Mouse (Mus musculus) forebrain, embryonic 11.5 days (tissue): ENCODE data around the gene Flna. TPM values are rescaled to one million over a fixed set of nuclear protein-coding genes. Genes with fewer than 3 reads are reported as not detected.

Experiments used
- ATAC-seq: fragments of 200-750 bp; cut with Nextera tagmentation; replicated peaks from 2 replicates; pipeline ENCODE4 v1.8.0; 2017; ENCODE audit warnings: moderate TSS enrichment; ENCODE audit not compliant: low FRiP score
- DNase-seq: peaks from one replicate; pipeline ENCODE4 v3.0.0-alpha.2; 2017; ENCODE audit warnings: low spot score
- H3K27ac ChIP-seq: fragments of 300-500 bp; sonication (generic); 2 replicates; pipeline ENCODE4 v1.5.1; 2014; ENCODE audit warnings: low read depth, low read length
- H3K27me3 ChIP-seq: fragments of 300-500 bp; sonication (generic); 2 replicates; pipeline ENCODE4 v1.6.1; 2014; ENCODE audit warnings: mild to moderate bottlenecking, low read length, mixed read lengths; ENCODE audit not compliant: control insufficient read depth, insufficient read depth
- H3K36me3 ChIP-seq: fragments of 300-500 bp; sonication (generic); 2 replicates; pipeline ENCODE4 v1.6.1; 2014; ENCODE audit warnings: mild to moderate bottlenecking, low read length, moderate library complexity, mixed read lengths; ENCODE audit not compliant: control insufficient read depth, insufficient read depth
- H3K4me1 ChIP-seq: fragments of 300-500 bp; sonication (generic); replicated peaks from 2 replicates; pipeline ENCODE4 v1.6.1; 2014; ENCODE audit warnings: low read length, mixed read lengths; ENCODE audit not compliant: control insufficient read depth, insufficient read depth
- H3K4me2 ChIP-seq: fragments of 300-500 bp; sonication (generic); 2 replicates; pipeline ENCODE4 v1.6.1; 2014; ENCODE audit warnings: low read depth, mild to moderate bottlenecking, low read length, moderate library complexity, mixed read lengths; ENCODE audit not compliant: severe bottlenecking
- H3K4me3 ChIP-seq: fragments of 300-500 bp; sonication (generic); 2 replicates; pipeline ENCODE4 v1.5.1; 2014; ENCODE audit warnings: low read depth, low read length
- H3K9ac ChIP-seq: fragments of 300-500 bp; sonication (generic); 2 replicates; pipeline ENCODE4 v1.6.1; 2014; ENCODE audit warnings: low read length
- H3K9me3 ChIP-seq: fragments of 300-500 bp; sonication (generic); 2 replicates; pipeline ENCODE4 v1.6.1; 2016; ENCODE audit warnings: low read length, mixed read lengths; ENCODE audit not compliant: control insufficient read depth
- WGBS: fragments of 180-500 bp; shearing (Covaris S2); extraction: QIAGEN DNeasy Blood & Tissue Kit; methylation state at CpG from one replicate; pipeline ENCODE4 v1.1.7; 2014; 5-methylcytosine and 5-hydroxymethylcytosine counted together
- polyA plus RNA-seq: library from polyadenylated mRNA; unstranded; fragments of >200 nt; fragmentation: Nextera tagmentation; extraction: Ambion mirVana; gene quantifications from 2 replicates; pipeline ENCODE4 v1.2.1, GENCODE M21; 2014

Flna gene
- polyA plus RNA-seq, 1 experiment from 2014 or later = 249 TPM

DNA sequence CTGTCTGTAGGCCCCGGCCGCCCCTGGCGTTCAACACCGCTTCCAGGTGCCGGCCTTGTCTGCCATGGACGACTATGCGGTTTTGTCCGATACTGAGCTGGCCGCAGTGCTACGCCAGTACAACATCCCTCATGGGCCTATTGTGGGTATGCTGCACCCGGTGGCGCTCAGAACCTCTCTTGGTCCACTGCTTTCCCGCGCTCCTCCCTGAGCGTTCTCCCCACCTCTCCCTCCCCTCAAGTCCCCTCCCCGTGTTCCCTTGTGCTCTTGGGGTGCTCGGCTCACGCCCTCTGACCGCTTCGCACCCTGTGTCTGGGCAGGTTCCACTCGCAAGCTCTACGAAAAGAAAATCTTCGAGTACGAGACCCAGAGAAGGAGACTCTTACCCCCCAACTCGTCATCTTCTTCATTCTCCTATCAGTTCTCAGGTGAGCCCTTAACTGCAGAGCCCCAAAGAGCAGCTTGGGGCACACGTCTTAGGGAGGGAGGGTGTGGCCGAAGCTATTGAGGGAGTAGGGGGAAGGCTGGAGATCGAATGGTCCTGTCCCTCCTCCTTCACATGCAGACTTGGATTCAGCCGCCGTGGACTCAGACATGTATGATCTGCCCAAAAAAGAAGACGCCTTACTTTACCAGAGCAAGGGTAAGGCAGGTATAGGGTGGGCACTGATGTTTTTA is 5.4 kb upstream of the Flna start:
- WGBS = 20% methylated on average over 31 of the region's 31 CpGs
- peak; percentile 11; the same call in 1 of the 2 replicates for ATAC-seq
- Histone ChIP-seq H3K27me3 (no peaks in the 10 kb centered on the region), H3K4me1 (no peaks in the 10 kb centered on the region), H3K27ac (peak overlapping the region; percentile 75), H3K36me3 (no peaks in the 10 kb centered on the region; the same call in 1 of the 2 replicates), H3K4me2 (peak overlapping the region; percentile 63), H3K4me3 (peak overlapping the region; percentile 55), H3K9me3 (no peaks in the 10 kb centered on the region), H3K9ac (peak overlapping the region; percentile 71)
- DNase-seq = no peak

- Histone ChIP-seq H3K4me2 (peak within 1 kb of the TSS; percentile 63), H3K9me3 (no peaks in the 10 kb centered on the region), H3K4me3 (peak within 1 kb of the TSS; percentile 55), H3K27me3 (no peaks in the 10 kb centered on the region), H3K4me1 (no peaks in the 10 kb centered on the region), H3K27ac (peak within 1 kb of the TSS; percentile 75), H3K9ac (peak within 1 kb of the TSS; percentile 71), H3K36me3 (no peaks in the 10 kb centered on the region; the same call in 1 of the 2 replicates)
- DNase-seq (peak; percentile 92), ATAC-seq (peak; percentile 98)
- 27% methylated on average over 39 of the region's 39 CpGs for WGBS
These were observed 4.7 kb upstream of the Flna start, which contains the start of gene Emd for GRCm38 (mm10) chrX:74254153-74254887. Emd (plus strand) TSS chrX:74254687.

- H3K9ac ChIP-seq = no peak overlapping the region
- no peak overlapping the region for H3K4me3 ChIP-seq
- WGBS = 16% methylated on average over 3 of the region's 3 CpGs
- H3K4me2 ChIP-seq = no peak overlapping the region
- no peaks in the 10 kb centered on the region for H3K4me1 ChIP-seq
- no peak overlapping the region for H3K27ac ChIP-seq
- H3K27me3 ChIP-seq = no peaks in the 10 kb centered on the region
- DNase-seq (peak; percentile 77), ATAC-seq (no peak)
- no peaks in the 10 kb centered on the region for H3K9me3 ChIP-seq
- no peaks in the 10 kb centered on the region for H3K36me3 ChIP-seq
These were observed 969 bp downstream of the Flna start for GRCm38 (mm10) chrX:74248651-74249050.

DNA sequence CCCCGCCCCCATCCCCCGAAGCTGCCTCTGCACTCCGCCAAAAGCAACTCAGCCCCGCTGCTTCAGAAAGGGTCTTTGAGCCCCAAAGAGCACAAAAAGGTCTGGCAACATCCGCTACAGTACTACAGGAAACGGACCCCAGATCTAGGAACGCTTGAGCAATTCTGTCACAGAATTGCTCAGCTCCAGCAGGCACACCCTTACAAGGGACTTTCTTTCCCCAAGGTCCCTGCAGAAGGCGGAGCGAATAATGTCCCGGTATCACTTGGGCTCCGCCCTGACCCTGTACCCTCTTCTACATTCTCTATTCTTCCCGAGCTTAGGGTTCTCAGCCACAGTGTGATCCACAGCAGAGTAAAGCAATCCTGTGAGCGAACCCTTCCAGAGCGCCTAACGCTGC is 2.9 kb downstream of the Flna start:
- Histone ChIP-seq H3K9me3 (no peaks in the 10 kb centered on the region), H3K4me3 (peak overlapping the region; percentile 54), H3K36me3 (no peaks in the 10 kb centered on the region), H3K4me1 (no peaks in the 10 kb centered on the region), H3K27me3 (no peaks in the 10 kb centered on the region), H3K9ac (0 out of 2 replicates have a peak overlapping the region, but pooled peaks have one; percentile 29), H3K27ac (no peak overlapping the region), H3K4me2 (peak overlapping the region; percentile 53)
- no peak for DNase-seq
- ATAC-seq = peak; percentile 35
- 26% methylated on average over 14 of the region's 15 CpGs for WGBS

DNA sequence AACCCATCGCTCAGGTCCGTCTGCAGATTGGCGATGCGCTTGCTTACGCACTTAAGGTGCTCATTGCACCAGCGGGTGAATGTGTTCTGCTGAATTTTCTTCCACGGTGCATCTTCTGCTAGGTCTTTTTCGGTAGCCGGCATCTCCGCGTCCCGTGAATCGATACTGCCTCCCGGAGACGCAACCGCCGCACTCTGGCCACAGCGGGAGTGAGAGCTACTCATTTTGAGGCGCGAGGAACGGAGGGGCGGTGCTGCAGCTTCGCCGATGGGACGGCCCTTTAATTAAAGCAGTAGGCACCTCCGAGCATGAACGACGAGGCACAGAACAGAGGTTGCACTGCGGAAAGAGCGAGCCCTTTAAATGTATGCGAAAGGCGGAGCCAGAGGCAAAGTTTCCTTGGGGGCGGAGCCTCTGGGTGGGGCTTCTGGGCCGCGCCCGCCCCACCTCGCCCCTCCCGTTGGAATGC is 3.4 kb downstream of the Flna start:
- DNase-seq (peak; percentile 89), ATAC-seq (peak; percentile 89)
- Histone ChIP-seq H3K4me1 (no peaks in the 10 kb centered on the region), H3K27ac (peak overlapping the region; percentile 75), H3K4me2 (peak overlapping the region; percentile 61), H3K36me3 (peaks cover under 1% of the 10 kb centered on the region; the same call in 1 of the 2 replicates), H3K27me3 (no peaks in the 10 kb centered on the region), H3K9ac (peak overlapping the region; percentile 76), H3K4me3 (peak overlapping the region; percentile 54), H3K9me3 (no peaks in the 10 kb centered on the region)
- 26% methylated on average over 31 of the region's 38 CpGs for WGBS

- Histone ChIP-seq H3K27ac (peak overlapping the region; percentile 75), H3K4me1 (no peaks in the 10 kb centered on the region), H3K9me3 (no peaks in the 10 kb centered on the region), H3K36me3 (peaks cover 3% of the 10 kb centered on the region; the same call in 1 of the 2 replicates), H3K4me2 (peak overlapping the region; percentile 61), H3K9ac (peak overlapping the region; percentile 76), H3K4me3 (peak overlapping the region; percentile 54), H3K27me3 (no peaks in the 10 kb centered on the region)
- ATAC-seq (peak; percentile 59), DNase-seq (peak; percentile 84)
- WGBS = 11% methylated on average over 19 of the region's 21 CpGs
These were observed 3.9 kb downstream of the Flna start for GRCm38 (mm10) chrX:74245687-74246086.

GRCm38 (mm10) chrX:74245107-74245506 is 4.5 kb downstream of the Flna start:
- Histone ChIP-seq H3K4me2 (peak overlapping the region; percentile 61), H3K4me3 (peak overlapping the region; percentile 54), H3K36me3 (peaks cover 3% of the 10 kb centered on the region; the same call in 1 of the 2 replicates), H3K9ac (peak overlapping the region; percentile 76), H3K9me3 (no peaks in the 10 kb centered on the region), H3K4me1 (no peaks in the 10 kb centered on the region), H3K27me3 (no peaks in the 10 kb centered on the region), H3K27ac (no peak overlapping the region)
- no peak for DNase-seq
- WGBS = 33% methylated on average over 1 of the region's 1 CpGs
- ATAC-seq = no peak

GRCm38 (mm10) chrX:74244614-74245083 is 5.0 kb downstream of the Flna start:
- ATAC-seq (0 out of 2 replicates have a peak, but pooled peaks have one; percentile 15), DNase-seq (peak; percentile 63)
- no peaks in the 10 kb centered on the region for H3K4me1 ChIP-seq
- H3K4me3 ChIP-seq = peak overlapping the region; percentile 54
- H3K4me2 ChIP-seq = peak overlapping the region; percentile 61
- H3K27me3 ChIP-seq = no peaks in the 10 kb centered on the region
- peaks cover 3% of the 10 kb centered on the region; the same call in 1 of the 2 replicates for H3K36me3 ChIP-seq
- no peaks in the 10 kb centered on the region for H3K9me3 ChIP-seq
- 33% methylated on average over 3 of the region's 3 CpGs for WGBS
- no peak overlapping the region for H3K27ac ChIP-seq
- peak overlapping the region; percentile 76 for H3K9ac ChIP-seq
